Mouse (Mus musculus): ENCODE measurements around the gene Actn1. TPM values are rescaled to one million over a fixed set of nuclear protein-coding genes. Genes with fewer than 3 reads are reported as not detected.

The Actn1 gene
- polyA plus RNA-seq, 1 experiment from 2014 or later: 40.4 TPM

DNA sequence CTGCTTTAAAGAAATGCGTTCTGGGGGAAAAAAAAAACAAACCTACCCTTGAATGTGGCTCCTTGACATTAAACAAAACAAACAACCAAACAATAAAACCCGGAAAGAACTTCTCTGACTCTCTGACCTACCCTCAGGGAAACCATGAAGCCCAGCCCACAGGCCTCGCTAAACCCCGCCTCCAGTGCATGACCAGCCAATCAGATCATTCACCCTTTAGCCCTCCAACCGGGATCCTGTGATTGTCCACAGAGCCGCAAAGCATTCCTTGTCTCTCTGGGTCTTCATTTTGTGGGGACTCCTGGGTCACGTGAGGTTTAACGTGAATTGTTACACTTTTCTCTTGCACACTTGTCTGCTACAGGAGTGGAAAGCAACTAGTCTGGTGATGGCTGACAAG is 109.5 kb downstream of the Actn1 start:
- Histone ChIP-seq H3K27me3 (replicated peaks) (no peaks in the 10 kb centered on the region), H3K4me2 (peak overlapping the region; percentile 46), H3K9ac (no peak overlapping the region), H3K36me3 (no peaks in the 10 kb centered on the region), H3K9me3 (no peaks in the 10 kb centered on the region), H3K4me3 (no peak overlapping the region), H3K27ac (replicated peaks) (no peak overlapping the region), H3K4me1 (peaks cover 12% of the 10 kb centered on the region)
- 23% methylated on average over 8 of the region's 8 CpGs for WGBS
- ATAC-seq (ENCODE audit: extremely low read depth, insufficient number of reproducible peaks, low FRiP score, low TSS enrichment): no peak

DNA sequence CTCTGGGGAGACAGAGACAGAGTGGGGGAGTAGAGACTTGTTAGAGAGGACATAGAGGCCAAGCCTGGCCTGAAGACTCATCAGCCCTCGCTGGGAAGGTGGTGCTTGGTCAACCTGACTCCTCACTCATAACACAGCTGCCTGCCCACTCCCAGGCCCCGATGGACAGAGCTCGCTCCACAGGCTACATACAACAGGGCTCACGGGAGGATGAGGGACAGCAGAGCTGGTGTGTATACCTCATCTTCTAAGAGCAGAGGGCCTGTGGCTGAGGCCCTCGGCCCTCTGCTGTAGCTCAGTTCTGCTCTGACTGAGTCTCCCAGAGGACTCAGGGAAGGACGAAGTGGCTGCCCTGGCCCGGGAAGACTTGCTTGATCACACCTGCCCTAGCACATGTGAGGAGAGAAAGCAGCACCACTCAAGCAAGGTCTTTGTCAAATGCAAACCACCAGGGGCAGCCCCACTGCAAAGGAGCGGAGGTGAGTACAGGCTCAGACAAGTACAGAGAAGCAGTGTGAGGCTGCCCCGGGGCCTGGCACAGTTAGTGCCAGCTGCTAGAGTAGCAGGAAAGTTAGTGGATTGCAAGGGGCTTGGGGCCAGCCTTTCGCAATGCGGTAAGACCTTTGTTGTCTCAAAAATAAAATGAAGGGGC is 112.5 kb downstream of the Actn1 start:
- H3K4me1 ChIP-seq: peaks cover 12% of the 10 kb centered on the region
- no peak overlapping the region for H3K4me2 ChIP-seq
- no peaks in the 10 kb centered on the region for H3K9me3 ChIP-seq
- H3K4me3 ChIP-seq: no peak overlapping the region
- ATAC-seq (ENCODE audit: extremely low read depth, insufficient number of reproducible peaks, low FRiP score, low TSS enrichment): no peak
- H3K36me3 ChIP-seq: no peaks in the 10 kb centered on the region
- no peak overlapping the region for H3K9ac ChIP-seq
- 83% methylated on average over 11 of the region's 11 CpGs for WGBS
- H3K27ac ChIP-seq (replicated peaks): no peak overlapping the region
- no peaks in the 10 kb centered on the region for H3K27me3 ChIP-seq (replicated peaks)

DNA sequence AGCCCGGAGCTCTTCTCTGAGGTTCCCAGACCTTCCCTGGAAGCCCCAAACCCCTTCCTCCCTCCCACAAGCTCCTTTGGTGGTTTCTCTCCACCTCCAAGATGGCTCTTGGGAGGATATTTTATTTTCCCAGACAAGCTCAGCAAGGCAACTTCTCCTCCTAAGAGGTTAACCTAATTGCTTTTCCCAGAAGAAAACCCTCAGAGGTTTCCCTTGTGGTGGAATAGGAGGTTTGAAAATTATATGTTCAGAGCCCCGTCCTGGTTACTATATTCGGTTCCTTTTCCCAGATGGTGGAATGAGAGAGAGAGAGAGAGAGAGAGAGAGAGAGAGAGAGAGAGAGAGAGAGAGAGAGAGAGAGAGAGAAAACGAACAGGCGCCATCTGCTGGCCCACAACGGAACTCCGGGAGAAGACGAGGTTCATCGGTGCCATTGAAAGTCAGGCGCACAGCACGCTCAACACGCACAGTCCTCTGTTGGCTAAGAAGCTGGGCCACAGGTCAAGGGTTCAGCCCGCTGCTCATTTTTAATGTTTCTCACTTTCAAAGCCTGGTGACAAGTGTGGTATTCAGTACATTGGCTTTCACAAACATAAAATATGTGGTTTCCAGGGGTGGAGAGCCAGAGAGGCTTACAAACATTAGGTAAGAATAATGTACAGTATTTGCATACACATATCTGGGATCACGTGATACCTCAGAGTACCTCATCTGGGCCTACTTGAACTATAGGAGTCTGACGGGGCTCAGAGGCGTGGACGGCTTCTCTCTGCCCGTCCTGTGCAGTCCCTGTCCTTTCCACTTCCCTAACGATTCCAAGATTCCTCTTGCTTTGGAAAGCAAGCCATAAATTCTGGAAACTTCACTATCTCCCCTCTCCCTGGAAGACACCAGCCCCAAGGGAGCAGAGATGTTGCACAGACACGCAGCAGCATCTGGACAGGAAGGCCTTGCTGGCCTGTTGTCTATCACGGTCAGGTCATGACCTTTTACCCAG is 113.6 kb downstream of the Actn1 start:
- 41% methylated on average over 21 of the region's 21 CpGs for WGBS
- Histone ChIP-seq H3K27ac (replicated peaks) (peak overlapping the region; percentile 15; the same call in 1 of the 2 replicates), H3K4me3 (no peak overlapping the region), H3K27me3 (replicated peaks) (no peaks in the 10 kb centered on the region), H3K9me3 (no peaks in the 10 kb centered on the region), H3K4me2 (no peak overlapping the region), H3K4me1 (peaks cover 12% of the 10 kb centered on the region), H3K9ac (no peak overlapping the region), H3K36me3 (no peaks in the 10 kb centered on the region)
- ATAC-seq (ENCODE audit: extremely low read depth, insufficient number of reproducible peaks, low FRiP score, low TSS enrichment): no peak

DNA sequence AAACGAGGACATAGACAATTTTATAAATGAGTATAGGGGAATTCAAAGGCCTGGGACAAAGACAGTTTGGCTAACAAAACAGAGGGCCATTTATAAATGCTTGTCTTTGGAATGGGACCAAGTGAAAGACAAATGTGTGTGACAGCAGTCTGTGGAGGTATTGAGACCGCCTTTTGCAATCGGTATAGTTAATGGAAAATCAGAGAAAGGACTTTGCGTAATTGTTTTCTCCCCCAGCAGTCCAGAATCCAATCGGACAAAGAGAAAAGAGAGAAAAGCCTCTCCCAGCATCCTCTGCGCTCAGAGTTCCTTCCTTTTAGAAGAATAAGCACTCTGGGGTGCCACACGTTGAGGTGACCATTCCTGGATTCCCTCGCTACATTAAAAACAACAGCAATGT is 114.8 kb downstream of the Actn1 start:
- no peak overlapping the region for H3K9ac ChIP-seq
- H3K27ac ChIP-seq (replicated peaks): no peak overlapping the region
- H3K36me3 ChIP-seq: no peaks in the 10 kb centered on the region
- H3K4me1 ChIP-seq: peaks cover 12% of the 10 kb centered on the region
- H3K4me2 ChIP-seq: no peak overlapping the region
- H3K9me3 ChIP-seq: no peaks in the 10 kb centered on the region
- H3K4me3 ChIP-seq: no peak overlapping the region
- H3K27me3 ChIP-seq (replicated peaks): no peaks in the 10 kb centered on the region
- 76% methylated on average over 8 of the region's 8 CpGs for WGBS
- no peak for ATAC-seq (ENCODE audit: extremely low read depth, insufficient number of reproducible peaks, low FRiP score, low TSS enrichment)

DNA sequence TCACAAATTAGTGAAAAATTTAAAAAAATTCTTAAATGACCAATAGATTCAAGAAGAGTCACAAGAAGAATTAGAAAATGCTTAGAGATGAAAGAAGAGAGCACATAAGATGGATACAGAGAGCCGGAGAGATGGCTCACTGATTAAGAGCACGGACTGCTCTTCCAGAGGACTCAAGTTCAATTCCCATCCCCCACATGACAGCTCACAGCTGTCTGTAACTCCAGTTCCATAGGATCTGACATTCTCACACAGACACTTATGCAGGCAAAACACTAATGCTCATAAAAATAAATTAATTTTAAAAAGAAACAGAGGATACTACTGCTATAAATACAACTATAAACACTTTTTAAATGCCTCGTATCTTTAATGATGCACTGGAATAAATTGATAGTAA is 115.3 kb downstream of the Actn1 start:
- H3K27ac ChIP-seq (replicated peaks): no peak overlapping the region
- no peaks in the 10 kb centered on the region for H3K27me3 ChIP-seq (replicated peaks)
- H3K36me3 ChIP-seq: no peaks in the 10 kb centered on the region
- H3K4me1 ChIP-seq: peaks cover 12% of the 10 kb centered on the region
- ATAC-seq (ENCODE audit: extremely low read depth, insufficient number of reproducible peaks, low FRiP score, low TSS enrichment): no peak
- WGBS: 66% methylated on average over 3 of the region's 3 CpGs
- no peak overlapping the region for H3K4me2 ChIP-seq
- no peaks in the 10 kb centered on the region for H3K9me3 ChIP-seq
- H3K4me3 ChIP-seq: no peak overlapping the region
- no peak overlapping the region for H3K9ac ChIP-seq

DNA sequence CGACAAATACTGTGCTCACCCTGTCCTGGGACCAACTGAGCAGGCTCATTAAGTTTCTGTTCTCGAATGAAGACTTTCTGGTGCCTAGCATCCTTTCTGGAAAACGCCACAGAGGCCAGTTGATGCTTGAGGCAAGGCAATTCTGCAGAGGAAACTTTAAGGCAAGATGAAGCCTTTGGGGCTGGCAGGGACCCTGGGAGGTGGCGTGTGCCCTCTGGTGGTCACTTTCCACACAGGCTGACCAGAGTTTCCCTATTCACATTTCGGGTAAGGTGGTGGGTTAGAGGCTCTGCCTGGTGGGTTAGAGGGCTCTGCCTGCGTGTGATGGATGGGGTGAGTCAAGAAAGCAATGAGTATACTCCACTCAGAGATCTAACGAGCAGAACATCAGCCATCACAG is 118.7 kb downstream of the Actn1 start:
- Histone ChIP-seq H3K4me3 (no peak overlapping the region), H3K4me2 (no peak overlapping the region), H3K27ac (replicated peaks) (no peak overlapping the region), H3K27me3 (replicated peaks) (no peaks in the 10 kb centered on the region), H3K4me1 (peaks cover 21% of the 10 kb centered on the region), H3K9me3 (no peaks in the 10 kb centered on the region), H3K9ac (no peak overlapping the region), H3K36me3 (no peaks in the 10 kb centered on the region)
- WGBS: 18% methylated on average over 7 of the region's 7 CpGs
- ATAC-seq (ENCODE audit: extremely low read depth, insufficient number of reproducible peaks, low FRiP score, low TSS enrichment): no peak

DNA sequence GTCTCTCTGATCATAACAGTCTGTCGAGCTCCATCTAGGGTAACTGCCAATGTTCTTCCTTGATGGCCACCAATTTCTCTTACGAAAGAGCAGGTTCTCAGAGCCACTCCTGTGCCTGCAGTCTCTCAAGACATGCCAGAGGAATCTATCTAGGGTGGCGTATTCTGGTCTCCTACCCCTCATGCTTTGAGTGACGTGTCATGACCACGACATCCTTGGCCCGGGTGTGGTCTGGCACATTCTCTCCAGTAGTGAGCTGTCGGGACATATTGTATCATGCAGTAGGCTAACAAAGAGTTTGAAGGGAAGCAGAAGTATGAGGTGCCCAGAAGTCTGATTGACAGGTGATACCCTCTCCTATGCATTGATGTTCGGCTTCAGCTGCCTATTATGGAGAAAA is 119.2 kb downstream of the Actn1 start:
- no peaks in the 10 kb centered on the region for H3K27me3 ChIP-seq (replicated peaks)
- H3K4me1 ChIP-seq: peaks cover 24% of the 10 kb centered on the region
- no peaks in the 10 kb centered on the region for H3K36me3 ChIP-seq
- no peak overlapping the region for H3K4me3 ChIP-seq
- ATAC-seq (ENCODE audit: extremely low read depth, insufficient number of reproducible peaks, low FRiP score, low TSS enrichment): no peak
- WGBS: 61% methylated on average over 8 of the region's 8 CpGs
- H3K4me2 ChIP-seq: no peak overlapping the region
- no peaks in the 10 kb centered on the region for H3K9me3 ChIP-seq
- no peak overlapping the region for H3K27ac ChIP-seq (replicated peaks)
- H3K9ac ChIP-seq: no peak overlapping the region

DNA sequence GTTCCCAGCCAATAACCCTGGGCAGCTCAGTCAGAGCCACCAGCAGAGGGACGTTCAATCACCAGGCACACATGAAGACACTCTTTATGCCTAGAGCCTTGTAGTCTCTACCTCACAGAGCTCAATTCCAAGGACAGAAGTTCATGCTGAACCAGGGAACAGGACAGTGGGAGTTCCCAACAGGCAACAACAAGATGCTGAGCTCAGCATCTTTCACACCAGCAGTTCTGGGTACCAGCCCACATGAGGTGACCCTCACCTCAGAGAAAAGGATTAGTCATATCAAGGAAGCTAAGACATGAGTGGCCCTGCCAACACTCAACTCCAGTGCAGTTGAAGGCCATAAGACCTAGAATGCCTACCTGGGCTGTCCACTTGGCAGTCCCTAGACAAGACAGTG is 122.4 kb downstream of the Actn1 start:
- Histone ChIP-seq H3K4me2 (no peak overlapping the region), H3K4me1 (peaks cover 35% of the 10 kb centered on the region), H3K27me3 (replicated peaks) (no peaks in the 10 kb centered on the region), H3K9ac (no peak overlapping the region), H3K9me3 (no peaks in the 10 kb centered on the region), H3K4me3 (no peak overlapping the region), H3K36me3 (no peaks in the 10 kb centered on the region), H3K27ac (replicated peaks) (no peak overlapping the region)
- ATAC-seq (ENCODE audit: extremely low read depth, insufficient number of reproducible peaks, low FRiP score, low TSS enrichment): no peak
- 69% methylated on average over 1 of the region's 1 CpGs for WGBS

DNA sequence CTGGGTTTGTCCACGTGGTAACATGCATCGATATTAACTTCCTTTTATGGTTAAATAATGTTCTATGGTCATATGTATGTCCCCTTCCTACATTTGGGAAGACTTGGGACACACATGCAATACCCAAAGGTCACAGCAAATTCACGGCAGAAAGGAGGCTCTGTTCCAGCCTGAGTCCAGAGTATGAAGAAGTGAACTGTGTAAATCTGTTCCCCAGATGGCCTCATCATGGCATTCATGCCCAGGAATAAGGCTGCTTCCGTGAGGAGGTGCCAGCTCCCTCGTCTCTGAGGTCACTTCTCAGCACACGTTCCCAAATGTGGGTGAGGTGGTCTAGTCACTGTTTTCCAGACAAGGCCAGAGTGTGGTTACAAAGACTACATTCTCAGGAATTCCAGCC is 122.9 kb downstream of the Actn1 start:
- Histone ChIP-seq H3K27ac (replicated peaks) (peak overlapping the region; percentile 90), H3K4me3 (no peak overlapping the region), H3K36me3 (no peaks in the 10 kb centered on the region), H3K9ac (no peak overlapping the region), H3K4me1 (peaks cover 35% of the 10 kb centered on the region), H3K27me3 (replicated peaks) (no peaks in the 10 kb centered on the region), H3K9me3 (no peaks in the 10 kb centered on the region), H3K4me2 (no peak overlapping the region)
- 82% methylated on average over 6 of the region's 6 CpGs for WGBS
- ATAC-seq (ENCODE audit: extremely low read depth, insufficient number of reproducible peaks, low FRiP score, low TSS enrichment): no peak

DNA sequence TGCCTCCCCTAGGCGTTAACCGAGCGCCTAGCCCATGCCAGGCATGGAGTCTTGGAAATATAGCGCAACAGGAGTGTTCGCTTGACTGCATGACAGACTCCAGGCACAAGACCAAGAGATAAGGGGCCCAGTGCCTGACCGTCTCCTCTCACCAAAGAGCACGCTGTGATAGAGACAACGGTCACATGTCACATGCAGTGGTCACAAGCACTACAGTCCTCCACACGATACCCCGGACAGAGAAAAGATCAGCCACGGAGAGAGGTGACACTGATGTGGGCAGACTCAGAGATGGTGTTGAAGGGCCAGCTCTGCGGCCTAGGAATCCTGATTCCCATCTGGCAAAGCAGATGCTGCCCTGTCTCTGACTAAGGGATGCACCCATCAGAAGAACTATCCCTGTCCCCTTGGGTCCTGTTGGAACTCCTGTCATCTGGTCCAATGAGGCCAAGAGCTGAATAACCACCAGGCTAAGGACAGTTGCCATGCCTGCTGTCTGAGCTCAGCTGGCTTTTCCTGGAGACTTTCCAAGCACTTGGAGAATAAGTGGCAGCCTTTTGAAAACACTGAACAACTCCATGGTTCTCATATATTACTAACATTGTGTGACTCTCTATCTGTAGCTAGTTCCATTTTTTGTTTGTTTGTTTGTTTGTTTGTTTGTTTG is 123.8 kb downstream of the Actn1 start:
- peak; percentile 20; the same call in 1 of the 2 replicates for ATAC-seq (ENCODE audit: extremely low read depth, insufficient number of reproducible peaks, low FRiP score, low TSS enrichment)

DNA sequence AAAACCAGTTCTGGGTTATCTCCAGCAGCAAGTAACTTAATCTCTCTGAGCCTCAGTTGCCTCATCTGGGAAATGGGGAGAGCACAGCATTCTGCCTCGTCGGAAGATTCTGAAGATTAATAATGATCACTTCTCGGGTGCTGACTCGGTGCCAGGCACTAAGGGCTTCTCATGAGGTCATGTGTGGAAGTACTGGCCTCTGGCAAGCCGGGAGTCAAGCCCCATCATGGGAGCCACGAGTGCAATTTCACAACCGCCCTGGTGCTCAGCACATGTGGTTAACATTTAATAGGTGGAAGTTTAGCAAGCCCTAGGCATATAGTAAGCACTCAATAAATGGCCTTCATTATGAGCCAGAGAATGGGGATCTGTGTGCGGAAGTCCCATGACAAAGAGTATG is 125.0 kb downstream of the Actn1 start:
- Histone ChIP-seq H3K9me3 (no peaks in the 10 kb centered on the region), H3K27ac (replicated peaks) (peak overlapping the region; percentile 90; the same call in 1 of the 2 replicates), H3K4me1 (peaks cover 50% of the 10 kb centered on the region), H3K36me3 (no peaks in the 10 kb centered on the region), H3K9ac (no peak overlapping the region; the same call in 1 of the 2 replicates), H3K27me3 (replicated peaks) (no peaks in the 10 kb centered on the region), H3K4me3 (no peak overlapping the region), H3K4me2 (no peak overlapping the region)
- ATAC-seq (ENCODE audit: extremely low read depth, insufficient number of reproducible peaks, low FRiP score, low TSS enrichment): no peak
- WGBS: 85% methylated on average over 8 of the region's 8 CpGs

More for the DNA sequence above, 123.8 kb downstream of the Actn1 start:
- no peaks in the 10 kb centered on the region for H3K36me3 ChIP-seq
- no peak overlapping the region for H3K4me3 ChIP-seq
- WGBS: 15% methylated on average over 12 of the region's 12 CpGs
- peak overlapping the region; percentile 25 for H3K4me2 ChIP-seq
- H3K27ac ChIP-seq (replicated peaks): peak overlapping the region; percentile 90
- H3K27me3 ChIP-seq (replicated peaks): no peaks in the 10 kb centered on the region
- no peak overlapping the region for H3K9ac ChIP-seq
- peaks cover 43% of the 10 kb centered on the region for H3K4me1 ChIP-seq
- no peaks in the 10 kb centered on the region for H3K9me3 ChIP-seq
